Mouse (Mus musculus): ENCODE results near the gene Ptpn11.

GRCm38 (mm10) chr5:121183269-121183668 is 7.9 kb downstream of the Ptpn11 start:
- TF ChIP-seq TAL1 (IDR thresholded peaks at IDR 0.05; ENCODE audit: low read length) (no peak), GATA1 (IDR thresholded peaks at IDR 0.05; ENCODE audit: low read length) (no peak)
